Mouse (Mus musculus) urinary bladder, postnatal 36 days (tissue): ENCODE results near the gene Taok2.
A peak's percentile ranks its signal among the peaks of the same experiment; 100 is the strongest.

ENCODE experiments used
- DNase-seq, 2 experiments: peaks; one replicate each; pipeline ENCODE4 v3.0.0; 2022; ENCODE audit warnings: low spot score in 2 of 2, mixed read lengths in 1 of 2

Taok2 gene

GRCm38 (mm10) chr7:126825952-126826351 is 58.6 kb downstream of the Taok2 start:
- DNase-seq: no peak

- DNase-seq: no peak
These were observed 59.1 kb downstream of the Taok2 start for GRCm38 (mm10) chr7:126825403-126825802.

GRCm38 (mm10) chr7:126823940-126824339 is 60.6 kb downstream of the Taok2 start:
- no peak for DNase-seq

GRCm38 (mm10) chr7:126823202-126823711 is 61.2 kb downstream of the Taok2 start:
- no peak for DNase-seq

GRCm38 (mm10) chr7:126822741-126823140 is 61.8 kb downstream of the Taok2 start:
- DNase-seq: no peak

GRCm38 (mm10) chr7:126821835-126822511 is 62.5 kb downstream of the Taok2 start:
- peak; percentile 67 to 76 for DNase-seq

GRCm38 (mm10) chr7:126818818-126819217 is 65.7 kb downstream of the Taok2 start:
- DNase-seq: no peak

GRCm38 (mm10) chr7:126817595-126817994 is 66.9 kb downstream of the Taok2 start:
- no peak for DNase-seq

- DNase-seq: no peak
These were observed 68.0 kb downstream of the Taok2 start for GRCm38 (mm10) chr7:126816494-126816893.

GRCm38 (mm10) chr7:126815726-126816222 is 68.7 kb downstream of the Taok2 start:
- no peak for DNase-seq
